Mouse (Mus musculus) adrenal gland, adult 10 weeks (tissue): ENCODE measurements around the gene Zbtb24. TPM values are rescaled to one million over a fixed set of nuclear protein-coding genes. Genes with fewer than 3 reads are reported as not detected.

Experiments
- polyA plus RNA-seq: library from polyadenylated mRNA; stranded (reverse); fragments of 350-450 nt; fragmentation: Illumina TruSeq; extraction: RNeasy Lipid Tissue Mini Kit (QIAGEN cat#74804); gene quantifications from one replicate; pipeline ENCODE4 v1.2.3, GENCODE M21; 2014; ENCODE audit warnings: low read depth, low replicate concordance

Zbtb24 gene
- polyA plus RNA-seq: 8.3 TPM

DNA sequence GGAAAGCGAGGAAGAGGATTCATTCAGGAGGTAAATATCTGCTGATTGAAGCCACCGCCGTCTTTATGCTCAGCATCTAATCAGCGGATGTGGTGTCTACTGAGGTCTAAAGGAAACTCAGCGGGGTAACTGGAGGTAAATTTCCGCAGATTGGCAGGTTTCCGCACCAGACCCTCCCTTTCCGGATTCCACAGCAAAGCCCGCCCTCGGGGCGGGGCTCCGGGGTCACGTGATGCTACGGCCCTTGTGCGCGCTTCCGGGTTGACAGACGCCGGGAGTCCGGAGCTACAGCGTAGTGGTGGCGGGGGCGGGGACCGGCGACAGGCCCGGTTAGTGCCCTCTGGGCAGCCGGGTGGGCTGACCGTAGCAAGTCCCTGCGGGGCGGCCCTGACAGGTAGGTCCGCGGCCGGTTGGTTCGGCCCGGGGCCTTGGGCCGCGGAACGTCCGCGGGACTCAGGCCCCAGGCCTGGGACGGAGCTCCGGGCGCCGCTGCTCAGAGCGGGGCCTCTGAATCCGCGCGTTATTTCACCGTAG lies at the start of gene Zbtb24:
Gene Zbtb24 (plus strand): TSS at position 247 of the 534 bp plus-strand sequence.

DNA sequence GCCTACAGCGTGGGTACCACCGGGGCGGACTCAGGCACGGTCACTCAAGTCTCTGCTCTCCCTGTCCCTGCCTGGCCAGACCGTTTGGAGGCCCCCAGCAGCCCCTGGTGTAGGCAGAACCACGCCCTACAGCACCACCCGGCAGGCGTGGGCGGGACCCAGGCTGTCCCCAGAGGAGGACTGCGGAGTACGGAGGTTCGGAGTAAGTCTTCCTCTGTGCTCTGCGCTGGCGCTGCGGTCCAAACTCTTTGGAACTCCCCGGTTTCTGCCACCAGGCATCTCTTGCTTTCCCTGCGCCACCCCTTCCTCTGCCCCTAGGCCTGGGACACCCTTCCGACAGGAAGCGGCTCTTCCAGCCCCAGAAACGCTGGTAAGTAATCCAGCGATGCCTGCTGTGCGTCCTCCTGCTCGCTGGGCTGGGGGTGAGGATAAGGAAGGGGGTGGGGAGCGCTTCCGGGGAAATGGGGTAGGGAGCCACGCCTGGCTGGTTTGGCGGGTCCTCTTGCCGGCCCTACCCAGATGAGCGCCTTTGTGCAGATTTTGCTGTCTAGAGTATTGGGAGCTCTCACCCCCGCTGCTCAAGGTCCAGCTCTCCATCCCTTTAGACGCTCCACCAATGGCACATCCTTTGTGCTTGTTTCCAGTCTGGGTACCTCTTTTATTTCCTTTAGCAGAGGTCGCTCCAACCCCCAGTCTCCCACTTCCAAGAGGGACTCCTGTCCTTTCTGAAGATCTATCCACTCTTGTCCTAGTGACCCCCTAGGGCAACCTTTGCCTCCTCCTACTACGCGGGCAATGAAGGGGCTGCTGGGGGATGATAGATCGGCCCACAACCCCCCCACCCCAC lies 26.2 kb downstream of the Zbtb24 start, which contains the start of gene Mical1:
Gene Mical1 (plus strand): TSS at position 144 of the 847 bp plus-strand sequence.

DNA sequence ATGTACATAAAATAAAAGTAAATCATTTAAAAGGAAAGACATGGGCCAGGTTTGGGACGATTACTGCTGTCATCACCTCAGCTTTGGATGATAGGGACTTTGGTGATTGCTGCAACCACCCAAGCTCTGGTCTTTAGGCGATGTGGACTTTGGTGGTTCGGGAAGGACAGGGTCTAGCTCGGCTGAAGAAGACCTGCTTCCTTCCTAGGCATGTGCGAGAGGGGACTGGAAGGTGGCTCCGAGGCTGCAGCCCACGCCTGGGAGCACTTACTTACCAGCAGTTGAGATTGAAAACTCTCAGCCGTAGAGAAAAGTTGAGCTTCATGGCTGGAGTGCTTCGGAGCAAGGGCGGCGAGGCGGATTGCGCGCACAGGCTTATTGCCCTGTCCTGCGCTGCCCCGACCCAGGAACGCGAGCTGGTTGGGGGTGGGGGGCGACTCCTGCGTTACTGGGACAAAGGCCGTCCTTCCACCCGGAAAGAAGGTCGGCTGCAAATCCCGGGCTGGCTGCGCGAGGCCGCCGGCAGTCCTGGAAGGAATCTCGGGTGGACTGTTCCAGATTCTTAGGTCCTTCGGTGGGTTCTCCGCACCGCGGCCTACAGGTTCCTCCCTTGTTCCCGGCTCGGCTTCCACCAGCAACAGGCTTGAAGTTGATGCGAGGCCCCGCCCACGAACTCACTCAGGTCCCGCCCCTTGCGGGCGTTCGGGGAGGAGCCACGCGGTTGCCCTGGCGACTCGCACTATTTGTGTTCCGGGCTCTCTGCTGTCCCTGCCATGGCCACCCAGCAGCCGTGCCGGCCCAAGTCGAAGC lies 39.7 kb downstream of the Zbtb24 start, which contains the start of the genes Smpd2 and Ppil6:
Gene Smpd2 (minus strand): TSS at position 662 of the 810 bp plus-strand sequence.
Gene Ppil6 (plus strand): TSS at position 732 of the 810 bp plus-strand sequence.

Other genes with a start within 250 kb of the Zbtb24 start
- 26.7 TPM for gene Fig4, start 147.1 kb upstream of the Zbtb24 start, polyA plus RNA-seq
- not detected for gene Ak9, start 146.4 kb upstream of the Zbtb24 start, polyA plus RNA-seq
- gene Mical1, start 25.9 kb downstream of the Zbtb24 start, polyA plus RNA-seq: not detected
- gene Smpd2, start 40.0 kb downstream of the Zbtb24 start, polyA plus RNA-seq: 3.0 TPM
- 2.1 TPM for gene Ppil6, start 40.1 kb downstream of the Zbtb24 start, polyA plus RNA-seq
- 786 TPM for gene Cd164, start 69.0 kb downstream of the Zbtb24 start, polyA plus RNA-seq